Mouse (Mus musculus) monocyte, adult 2 months (primary cell): ENCODE results near the gene Tepp.

Source experiments
- DNase-seq, 2 experiments: peaks; one replicate each; pipeline ENCODE4 v3.0.0; 2022; ENCODE audit warnings: low spot score in 2 of 2, low read depth in 1 of 2

Gene Tepp

DNA sequence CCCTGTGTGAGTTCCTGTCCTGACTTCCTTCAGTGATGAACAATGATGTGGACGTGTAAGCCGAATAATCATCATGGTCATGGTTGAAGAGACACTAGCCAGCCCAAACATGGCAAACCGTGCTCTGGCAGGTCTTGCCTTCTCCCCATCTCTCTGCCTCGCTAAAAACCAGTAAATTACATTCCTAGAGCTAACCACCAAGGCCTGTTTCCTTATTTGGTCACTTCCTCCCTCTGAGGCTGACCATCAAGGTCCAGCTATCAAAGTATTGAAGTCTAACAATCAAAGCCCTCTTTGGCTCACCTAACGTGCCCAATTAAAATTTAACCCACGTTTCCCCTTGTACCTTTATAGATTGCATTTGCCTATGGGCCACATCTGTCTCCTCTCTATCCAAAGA, 51.9 kb downstream of the Tepp start:
- DNase-seq: no peak

DNA sequence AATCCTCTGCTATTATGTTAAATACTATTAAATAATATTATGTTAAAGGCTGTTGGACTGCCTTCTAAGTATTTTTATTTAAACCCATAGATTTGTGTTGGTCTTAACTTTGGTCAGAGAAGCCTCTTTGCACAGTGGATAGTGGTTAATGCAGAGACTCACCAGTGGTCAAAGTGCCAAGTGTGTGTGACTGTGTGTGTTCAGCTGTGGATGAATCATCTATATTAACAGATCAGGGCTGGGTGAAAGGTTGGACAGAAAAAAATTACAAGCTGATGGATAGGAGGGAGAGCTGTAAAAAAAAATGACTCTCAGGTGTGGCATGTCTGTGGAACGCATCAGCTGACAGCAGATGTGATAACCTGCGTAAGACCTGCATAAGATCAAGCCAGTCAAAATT, 53.5 kb downstream of the Tepp start:
- DNase-seq: no peak

DNA sequence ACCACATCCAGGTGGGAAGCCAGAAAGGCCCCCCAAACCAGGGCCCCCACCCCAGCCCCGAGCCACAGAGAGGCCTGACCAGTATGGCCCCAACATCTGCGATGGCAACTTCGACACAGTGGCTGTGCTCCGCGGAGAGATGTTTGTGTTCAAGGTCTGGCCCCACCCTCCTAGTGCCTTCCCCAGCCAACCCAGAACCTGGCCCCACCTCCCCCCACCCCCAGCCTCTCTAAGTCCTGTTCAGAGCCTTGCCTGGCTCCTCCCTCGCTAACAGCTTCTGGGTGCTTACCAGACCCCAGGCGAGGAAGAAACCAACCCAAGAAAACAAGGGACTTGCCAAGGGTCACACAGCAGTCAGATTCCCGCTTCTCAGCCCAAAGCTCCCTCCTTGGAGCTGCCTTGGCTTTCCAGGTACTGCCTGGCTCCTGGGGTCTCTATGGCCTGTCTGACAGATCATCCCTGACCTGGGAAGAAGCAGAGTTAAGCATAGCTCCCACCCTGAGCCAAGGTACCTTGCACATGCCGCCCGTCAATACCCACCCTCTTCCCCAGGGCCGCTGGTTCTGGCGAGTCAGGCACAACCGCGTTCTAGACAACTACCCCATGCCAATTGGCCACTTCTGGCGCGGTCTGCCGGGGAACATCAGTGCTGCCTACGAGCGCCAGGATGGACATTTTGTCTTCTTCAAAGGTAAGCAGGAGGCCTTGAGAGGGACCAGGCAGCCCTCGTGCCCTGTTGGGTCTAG, 59.4 kb downstream of the Tepp start:
- DNase-seq: no peak

DNA sequence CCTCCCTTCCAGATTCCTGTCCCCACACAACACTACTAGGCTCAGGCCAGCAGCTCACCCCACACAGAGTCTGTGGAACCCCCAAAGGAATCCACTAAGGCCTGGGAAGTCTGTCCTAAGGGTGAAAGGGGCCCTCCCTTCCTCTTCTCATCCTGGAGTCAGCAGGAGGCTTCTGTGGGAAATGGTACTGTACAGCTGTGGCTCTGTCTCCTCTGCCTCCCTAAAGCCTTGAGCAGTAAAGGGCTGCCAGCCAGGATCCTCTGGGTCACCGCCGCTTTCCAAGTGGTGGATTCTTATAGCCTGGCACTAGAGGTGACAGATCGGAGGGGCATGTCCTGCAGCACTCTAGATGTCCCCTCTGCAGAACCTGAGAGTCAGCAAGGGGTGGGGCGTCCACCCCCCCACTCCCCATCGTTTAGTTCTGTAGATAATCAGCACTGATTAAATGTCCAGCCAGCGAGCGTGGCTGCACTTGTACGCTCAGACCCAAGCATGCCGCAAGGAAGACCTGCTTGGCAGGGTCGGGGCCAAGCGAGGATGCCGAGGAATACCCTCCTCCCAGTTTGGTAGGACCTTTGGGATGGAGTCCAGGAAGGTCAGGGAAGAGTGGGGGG, 63.1 kb downstream of the Tepp start:
- no peak for DNase-seq

DNA sequence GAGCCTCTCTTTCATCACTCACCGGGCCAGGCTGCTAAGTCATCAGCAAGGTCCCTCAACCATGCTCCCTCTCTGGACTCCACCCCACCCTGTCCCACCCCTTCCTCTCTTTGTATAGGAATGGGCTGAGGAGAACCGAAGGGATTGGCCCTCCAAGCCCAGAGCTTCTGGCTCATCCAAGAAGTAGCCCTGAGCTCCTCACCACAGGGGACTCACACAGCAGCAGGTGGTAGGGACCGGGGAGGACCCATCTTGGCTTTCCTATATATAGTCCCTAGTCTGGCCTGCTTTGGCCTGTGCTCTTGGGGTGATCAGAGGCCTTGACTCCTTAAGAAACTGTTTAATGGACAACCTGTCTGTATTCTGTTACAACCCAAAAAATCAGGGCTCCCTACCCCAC, 64.1 kb downstream of the Tepp start:
- DNase-seq: no peak

DNA sequence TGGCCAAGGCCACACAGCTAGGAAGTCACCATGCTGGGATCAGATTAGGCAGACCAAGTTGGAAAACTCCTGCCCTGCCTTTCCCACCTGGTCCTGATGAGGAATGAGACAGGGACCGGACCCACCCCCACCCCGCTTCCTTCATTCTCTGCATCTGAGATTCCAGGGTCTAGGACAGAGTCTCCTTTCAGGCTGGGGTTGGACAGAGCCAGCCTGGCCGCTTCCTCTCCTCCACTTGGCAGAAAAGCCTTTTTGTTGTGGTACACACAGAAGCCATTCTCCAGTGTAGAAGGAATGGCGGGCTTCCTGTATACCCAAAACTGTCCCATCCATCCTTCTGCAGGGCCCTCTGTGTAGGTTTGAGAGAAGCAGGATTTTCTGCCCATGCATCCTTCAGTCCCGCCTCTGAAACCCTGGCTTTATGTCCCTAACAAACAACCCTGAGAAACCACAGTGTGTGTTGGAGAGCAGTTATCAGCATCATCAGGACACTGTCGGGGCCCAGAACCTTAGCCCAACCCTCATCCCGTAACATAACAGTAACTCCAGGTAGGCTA, 65.1 kb downstream of the Tepp start:
- DNase-seq: no peak
